Mouse (Mus musculus) liver, embryonic 14.5 days (tissue): ENCODE data around the gene Shcbp1l. TPM values are rescaled to one million over a fixed set of nuclear protein-coding genes. Genes with fewer than 3 reads are reported as not detected.
"Not testable (repeated sequence)": the region's sequence is repeated elsewhere in the genome, so short reads cannot be mapped to it uniquely, and the experiment has no call there.

ENCODE experiments used
- ATAC-seq: fragments of 200-750 bp; cut with Nextera tagmentation; 2 replicates; pipeline ENCODE4 v1.8.0; 2017; ENCODE audit warnings: moderate number of reproducible peaks, mild to moderate bottlenecking, moderate library complexity; ENCODE audit not compliant: insufficient read depth
- DNase-seq, 3 experiments: peaks; one replicate each; pipeline ENCODE4 v3.0.0-alpha.2; 2012 to 2013; ENCODE audit warnings: low read depth in 3 of 3, low spot score in 3 of 3
- H3K27ac ChIP-seq: fragments of 300-500 bp; sonication (generic); 2 replicates; pipeline ENCODE4 v1.5.1; 2014; ENCODE audit warnings: moderate library complexity, mild to moderate bottlenecking, control low read depth, inconsistent platforms
- H3K27me3 ChIP-seq: fragments of 300-500 bp; sonication (generic); 2 replicates; pipeline ENCODE4 v1.6.1; 2014; ENCODE audit warnings: mild to moderate bottlenecking, low read length, moderate library complexity; ENCODE audit not compliant: control insufficient read depth, insufficient read depth
- H3K36me3 ChIP-seq: fragments of 300-500 bp; sonication (generic); replicated peaks from 2 replicates; pipeline ENCODE4 v1.6.1; 2014; ENCODE audit warnings: low read depth; ENCODE audit not compliant: control insufficient read depth, insufficient read depth
- H3K4me1 ChIP-seq, 2 experiments: fragments of 200-500 bp in 1 of 2; fragments of 300-500 bp in 1 of 2; sonication (generic) in 1 of 2; replicated peaks; 2 replicates each; pipeline ENCODE4 v1.6.1; 2012 to 2014; ENCODE audit warnings: antibody characterized with exemption in 1 of 2, inconsistent platforms in 1 of 2, low read length in 1 of 2; ENCODE audit not compliant: control insufficient read depth in 2 of 2, insufficient read depth in 2 of 2
- H3K4me2 ChIP-seq: fragments of 300-500 bp; sonication (generic); 2 replicates; pipeline ENCODE4 v1.6.1; 2014; ENCODE audit warnings: low read depth, mild to moderate bottlenecking, control low read depth, moderate library complexity
- H3K4me3 ChIP-seq, 2 experiments: fragments of 200-500 bp in 1 of 2; fragments of 300-500 bp in 1 of 2; sonication (generic) in 1 of 2; 2 replicates each; pipeline ENCODE4 v1.5.1; 2012 to 2014; ENCODE audit warnings: low read depth in 2 of 2, low read length in 2 of 2, mild to moderate bottlenecking in 2 of 2, control low read depth in 1 of 2, inconsistent platforms in 1 of 2, moderate library complexity in 1 of 2; ENCODE audit not compliant: insufficient read depth in 1 of 2
- H3K9ac ChIP-seq: fragments of 300-500 bp; sonication (generic); replicated peaks from 2 replicates; pipeline ENCODE4 v1.6.1; 2014; ENCODE audit warnings: mild to moderate bottlenecking, control low read depth, moderate library complexity
- H3K9me3 ChIP-seq: fragments of 300-500 bp; sonication (generic); 2 replicates; pipeline ENCODE4 v1.6.1; 2016; ENCODE audit warnings: low read length, mixed read lengths; ENCODE audit not compliant: control insufficient read depth
- CTCF ChIP-seq: IDR thresholded peaks from 2 replicates; pipeline ENCODE4 v1.5.1; 2016; ENCODE audit warnings: antibody characterized with exemption, low read depth, control low read depth
- EP300 ChIP-seq: IDR thresholded peaks from 2 replicates; pipeline ENCODE4 v1.6.1; 2016; ENCODE audit warnings: antibody characterized with exemption, low read depth
- WGBS: fragments of 180-500 bp; shearing (Covaris S2); extraction: QIAGEN DNeasy Blood & Tissue Kit; methylation state at CpG from one replicate; pipeline ENCODE4 v1.1.7; 2014; ENCODE audit not compliant: insufficient replicate concordance; 5-methylcytosine and 5-hydroxymethylcytosine counted together
- polyA plus RNA-seq, 2 experiments: library from polyadenylated mRNA; depleted of rRNA in 1 of 2; stranded (reverse) in 1 of 2; unstranded in 1 of 2; fragments of >200 nt; fragmentation: Nextera tagmentation in 1 of 2; extraction: Ambion mirVana in 1 of 2; gene quantifications; 2 replicates each; pipeline versions ENCODE4 v1.2.1 to v1.2.3; 2012 to 2014

Shcbp1l gene
- polyA plus RNA-seq, 2 experiments, result 0.27 to 0.28 TPM

GRCm38 (mm10) chr1:153385081-153385480, 39.9 kb upstream of the Shcbp1l start:
- no peak for TF ChIP-seq CTCF
- 36% methylated on average over 6 of the region's 6 CpGs for WGBS
- ATAC-seq, result no peak
- no peak for DNase-seq
- Histone ChIP-seq H3K4me2 (no peak overlapping the region), H3K4me3 (no peak overlapping the region), H3K36me3 (no peaks in the 10 kb centered on the region), H3K27ac (no peak overlapping the region), H3K27me3 (no peaks in the 10 kb centered on the region), H3K9ac (no peak overlapping the region), H3K9me3 (no peaks in the 10 kb centered on the region), H3K4me1 (no peaks in the 10 kb centered on the region)

GRCm38 (mm10) chr1:153385661-153386060, 39.3 kb upstream of the Shcbp1l start:
- not testable (repeated sequence) for H3K27me3 ChIP-seq, H3K4me2 ChIP-seq, ATAC-seq, H3K27ac ChIP-seq, DNase-seq, H3K4me1 ChIP-seq, H3K4me3 ChIP-seq, H3K9ac ChIP-seq, H3K9me3 ChIP-seq, H3K36me3 ChIP-seq
- 58% methylated on average over 5 of the region's 5 CpGs for whole genome bisulfite sequencing

GRCm38 (mm10) chr1:153386271-153387069, 38.5 kb upstream of the Shcbp1l start:
- Histone ChIP-seq H3K4me1 (no peaks in the 10 kb centered on the region), H3K36me3 (no peaks in the 10 kb centered on the region), H3K4me3 (no peak overlapping the region), H3K27me3 (no peaks in the 10 kb centered on the region), H3K27ac (no peak overlapping the region), H3K9me3 (no peaks in the 10 kb centered on the region), H3K9ac (no peak overlapping the region), H3K4me2 (no peak overlapping the region)
- WGBS, result 46% methylated on average over 25 of the region's 25 CpGs
- TF ChIP-seq CTCF (peak; percentile 91), EP300 (no peak)
- DNase-seq (peak; percentile 17 to 32 (median 26)), ATAC-seq (peak; percentile 55; the same call in 1 of the 2 replicates)

GRCm38 (mm10) chr1:153395706-153396105, 29.3 kb upstream of the Shcbp1l start:
- H3K4me1 ChIP-seq, H3K27me3 ChIP-seq, H3K36me3 ChIP-seq, H3K27ac ChIP-seq, ATAC-seq, H3K9ac ChIP-seq, H3K9me3 ChIP-seq, DNase-seq, H3K4me2 ChIP-seq, H3K4me3 ChIP-seq: not testable (repeated sequence)
- 62% methylated on average over 4 of the region's 4 CpGs for WGBS

GRCm38 (mm10) chr1:153401765-153402164, 23.2 kb upstream of the Shcbp1l start:
- ATAC-seq (peak; percentile 53; the same call in 1 of the 2 replicates), DNase-seq (no peak)
- Histone ChIP-seq H3K9ac (no peak overlapping the region), H3K27me3 (no peaks in the 10 kb centered on the region), H3K4me1 (no peaks in the 10 kb centered on the region), H3K9me3 (no peaks in the 10 kb centered on the region), H3K27ac (no peak overlapping the region), H3K4me3 (no peak overlapping the region), H3K36me3 (no peaks in the 10 kb centered on the region), H3K4me2 (no peak overlapping the region)
- no peak for TF ChIP-seq EP300
- peak; percentile 92 for TF ChIP-seq CTCF
- WGBS, result 4% methylated on average over 7 of the region's 7 CpGs

- not testable (repeated sequence) for H3K4me3 ChIP-seq, H3K9ac ChIP-seq, H3K4me1 ChIP-seq, ATAC-seq, H3K9me3 ChIP-seq, H3K27me3 ChIP-seq, H3K27ac ChIP-seq, H3K4me2 ChIP-seq, DNase-seq, H3K36me3 ChIP-seq
- WGBS, result 70% methylated on average over 11 of the region's 11 CpGs
Observed at GRCm38 (mm10) chr1:153407641-153408040, 17.3 kb upstream of the Shcbp1l start.

- not testable (repeated sequence) for H3K9me3 ChIP-seq, H3K27ac ChIP-seq, H3K4me2 ChIP-seq, H3K36me3 ChIP-seq, H3K4me1 ChIP-seq, H3K4me3 ChIP-seq, H3K9ac ChIP-seq, DNase-seq, ATAC-seq, H3K27me3 ChIP-seq
- WGBS, result 37% methylated on average over 4 of the region's 5 CpGs
Observed at GRCm38 (mm10) chr1:153408296-153408695, 16.7 kb upstream of the Shcbp1l start.

GRCm38 (mm10) chr1:153410915-153411314, 14.0 kb upstream of the Shcbp1l start:
- not testable (repeated sequence) for H3K36me3 ChIP-seq, H3K4me2 ChIP-seq, H3K27me3 ChIP-seq, H3K4me3 ChIP-seq, H3K4me1 ChIP-seq, ATAC-seq, H3K27ac ChIP-seq, H3K9ac ChIP-seq, DNase-seq, H3K9me3 ChIP-seq
- 81% methylated on average over 1 of the region's 4 CpGs for WGBS
